Mouse (Mus musculus) erythroid progenitor cell, adult 5-6 weeks (primary cell): Measurements from ENCODE around the gene 3110082J24Rik. TPM values are rescaled to one million over a fixed set of nuclear protein-coding genes. Genes with fewer than 3 reads are reported as not detected.

ENCODE experiments used
- ATAC-seq: replicated peaks from 2 replicates; pipeline ENCODE4 v1.8.0; 2016; ENCODE audit warnings: moderate number of reproducible peaks, mild to moderate bottlenecking, moderate TSS enrichment, inconsistent platforms; ENCODE audit not compliant: poor library complexity, low FRiP score, severe bottlenecking
- total RNA-seq, 2 experiments: library from RNA; stranded (forward) in 1 of 2; stranded (reverse) in 1 of 2; fragments of 150-400 nt in 1 of 2; fragments of 186-747, 209-891 nt in 1 of 2; gene quantifications; 2 replicates each; pipeline versions ENCODE4 v1.2.3 to v1.2.4; 2015 to 2017; ENCODE audit warnings: low replicate concordance in 2 of 2

Gene 3110082J24Rik
- total RNA-seq (2015; ENCODE audit: low replicate concordance) (not detected in 2 replicates), total RNA-seq (2017; ENCODE audit: low replicate concordance) (not detected in 2 replicates)

- no peak for ATAC-seq
Observed at GRCm38 (mm10) chr5:30105668-30106300, at the start of gene 3110082J24Rik. Gene 3110082J24Rik (minus strand): TSS chr5:30106086.

DNA sequence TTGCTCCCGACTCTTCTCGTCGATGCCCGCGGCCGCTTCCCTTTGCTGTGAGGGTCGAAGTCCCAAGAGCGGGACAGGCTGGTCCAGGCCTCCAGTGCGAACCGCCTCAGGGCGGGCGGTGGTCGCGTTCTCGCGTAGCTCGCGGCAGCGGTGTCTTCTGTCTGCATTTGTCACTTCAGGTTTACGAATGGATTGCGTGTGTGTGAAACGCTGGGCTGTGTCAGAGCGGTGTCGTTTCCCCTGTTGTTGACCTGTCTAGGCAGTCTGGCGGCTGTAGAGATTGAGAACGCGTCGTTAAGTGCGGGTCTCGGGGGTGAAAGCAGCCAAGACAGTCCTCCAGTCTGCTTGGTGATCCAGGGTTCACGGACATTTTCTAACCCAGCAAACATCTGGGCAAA, 49.5 kb upstream of the 3110082J24Rik start:
- peak; percentile 33 for ATAC-seq

DNA sequence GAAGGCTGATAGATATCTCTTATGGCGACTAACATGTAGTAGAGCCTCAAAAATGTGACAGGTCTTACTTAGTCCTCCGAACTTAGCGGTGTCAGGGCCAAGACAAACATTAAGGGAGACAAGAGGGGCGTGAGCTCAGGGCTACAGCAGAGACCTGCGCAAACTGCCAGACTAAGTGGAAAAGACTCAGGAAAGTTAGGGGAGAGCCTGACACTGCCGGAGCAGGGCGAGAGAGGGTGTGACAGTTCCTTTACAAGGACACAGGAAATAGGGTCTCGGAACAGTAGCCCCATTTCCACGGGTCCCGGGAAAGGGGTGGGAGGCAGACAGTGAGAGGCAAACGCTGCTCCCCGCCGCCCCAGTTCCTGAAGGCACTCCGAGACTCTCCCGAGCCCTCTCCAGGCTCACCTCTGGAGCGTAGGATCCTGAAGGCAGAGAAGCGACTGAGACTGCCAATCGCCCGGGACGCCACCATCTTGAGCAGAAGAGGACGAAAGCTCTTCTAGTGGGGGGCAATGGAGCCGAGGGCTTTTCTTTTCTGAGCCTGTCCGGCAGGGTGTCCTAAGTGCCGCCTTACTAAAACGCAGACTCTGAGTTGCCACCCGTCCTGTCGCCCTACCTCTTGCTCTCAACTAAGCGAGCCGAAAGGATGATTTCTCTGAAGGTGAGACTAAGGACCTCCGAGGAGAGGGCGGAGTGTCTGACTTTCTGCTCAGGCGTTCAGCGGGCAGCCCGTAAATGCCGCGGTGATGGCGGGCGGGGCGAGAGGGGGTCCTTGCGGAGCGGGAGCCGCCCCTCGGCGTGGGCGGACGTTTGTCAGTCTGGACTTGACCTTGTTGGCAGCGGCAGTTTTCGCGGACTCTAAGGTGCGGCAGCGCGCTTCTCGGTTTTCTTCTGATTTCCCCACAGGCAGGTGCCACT, 48.8 kb upstream of the 3110082J24Rik start, which contains the start of the genes Hadha and Hadhb:
Gene Hadha, minus strand, starts transcription at position 689 of the 921 bp plus-strand sequence.
Gene Hadhb, plus strand, starts transcription at position 775 of the 921 bp plus-strand sequence.
- peak; percentile 91 for ATAC-seq

DNA sequence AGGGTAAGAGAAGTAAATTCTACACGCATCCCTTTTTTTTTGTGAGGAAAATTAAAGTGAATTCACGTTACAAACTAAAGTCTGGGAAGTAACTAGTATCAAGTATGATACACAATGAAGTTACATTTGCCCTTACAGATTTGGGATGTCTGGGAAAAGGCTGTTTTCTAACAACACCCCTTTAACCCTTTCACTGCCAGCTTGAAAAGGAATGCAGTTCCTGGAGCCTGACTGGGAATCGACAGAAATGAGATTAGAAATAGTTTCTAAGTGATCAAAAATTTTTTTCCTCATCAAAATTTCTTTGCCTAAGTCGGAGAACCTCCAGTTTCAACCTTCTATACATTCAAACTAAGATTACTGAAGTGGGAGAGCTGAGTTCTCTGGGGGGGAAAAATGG, 48.1 kb upstream of the 3110082J24Rik start:
- no peak for ATAC-seq

DNA sequence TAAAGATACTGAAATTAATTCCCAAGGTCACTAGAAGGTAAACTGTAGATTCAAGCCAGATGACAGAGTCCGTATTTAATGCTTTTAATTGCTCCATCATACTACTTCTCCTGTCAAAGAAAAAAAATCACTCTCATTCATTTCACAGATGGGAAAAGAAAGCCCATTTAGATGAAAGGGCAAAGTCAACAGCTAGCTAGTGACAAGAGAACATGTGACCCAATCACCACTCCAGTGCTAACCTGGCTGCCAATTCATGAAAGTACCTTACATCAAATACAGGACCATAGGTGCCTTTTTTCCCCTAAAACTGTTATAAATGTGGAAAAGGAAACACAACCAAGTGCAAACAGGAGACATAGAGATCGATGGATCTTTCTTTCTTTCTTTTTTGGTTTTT, 47.3 kb upstream of the 3110082J24Rik start:
- ATAC-seq = no peak

DNA sequence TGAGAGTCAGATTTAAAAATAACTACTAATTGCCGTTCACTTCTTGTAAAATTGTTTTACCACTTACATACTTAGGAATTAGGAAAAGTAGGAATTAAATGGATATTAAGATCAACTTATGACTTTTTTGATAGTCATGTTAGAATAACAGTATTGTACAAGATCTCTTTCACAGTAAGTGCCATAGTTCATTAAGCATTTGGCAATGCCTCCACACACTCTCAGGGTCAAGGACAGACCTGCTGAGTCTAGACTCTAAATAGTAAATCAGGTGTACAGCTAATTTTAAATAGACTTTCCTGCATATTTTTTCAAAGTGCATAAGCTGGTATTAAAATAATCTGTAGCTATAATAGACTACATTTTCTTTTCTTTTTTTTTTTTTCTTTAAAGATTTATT, 46.5 kb upstream of the 3110082J24Rik start:
- no peak for ATAC-seq

DNA sequence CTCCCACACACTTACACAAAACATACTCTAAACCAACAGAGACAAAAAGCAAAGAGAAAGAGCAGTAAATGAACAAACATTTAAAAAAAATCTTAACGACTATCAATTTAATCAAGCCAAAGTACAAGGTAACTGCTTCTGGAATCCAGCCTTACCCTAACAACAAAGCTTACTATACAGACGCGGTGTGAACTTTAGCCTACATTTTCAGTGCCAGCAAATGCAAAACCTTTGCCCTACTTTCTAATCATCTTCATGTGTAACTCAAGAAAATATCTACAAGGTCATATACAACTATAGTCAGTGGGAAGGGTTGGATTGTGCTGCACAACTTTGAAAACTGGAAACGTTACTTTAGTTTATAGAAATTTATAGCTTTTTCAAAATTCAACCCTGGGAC, 46.1 kb upstream of the 3110082J24Rik start:
- no peak for ATAC-seq

DNA sequence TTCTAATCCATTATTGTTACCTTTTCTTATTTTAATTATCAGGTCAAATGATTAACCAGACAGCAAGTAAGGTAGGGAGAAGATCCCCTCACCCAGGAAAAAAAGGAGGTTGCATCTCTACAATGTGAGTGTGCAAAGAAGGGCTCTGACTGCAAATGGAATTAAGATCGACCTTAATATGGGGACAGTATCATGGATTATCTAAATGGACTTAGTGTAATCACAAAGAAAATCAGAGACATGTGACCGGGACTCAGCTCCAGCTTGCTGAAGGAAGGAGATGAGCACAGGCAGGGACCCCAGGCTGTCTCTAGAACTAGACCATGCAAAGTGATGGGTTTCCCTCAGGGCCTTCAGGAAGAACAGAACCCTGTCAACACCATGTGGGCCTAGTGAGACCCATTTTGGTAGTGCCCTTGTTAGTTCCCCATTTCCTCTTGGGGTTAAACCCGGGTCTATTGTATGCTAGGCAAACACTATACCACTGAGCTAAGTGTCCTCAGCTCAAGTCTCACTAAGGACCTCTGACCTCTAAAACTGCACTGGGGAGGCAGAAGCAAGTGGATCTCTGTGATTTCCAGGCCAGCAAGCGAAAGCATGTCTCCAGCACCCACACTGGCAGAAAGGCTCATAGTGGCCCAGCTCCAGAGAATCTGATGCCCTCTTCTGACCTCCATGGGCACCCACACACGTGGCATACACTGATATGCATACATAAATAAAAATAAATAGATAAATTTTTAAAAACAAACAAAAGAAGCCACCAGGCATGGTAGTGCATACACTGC, 42.4 kb upstream of the 3110082J24Rik start:
- ATAC-seq = no peak

GRCm38 (mm10) chr5:30146526-30146925, 40.6 kb upstream of the 3110082J24Rik start:
- no peak for ATAC-seq

GRCm38 (mm10) chr5:30138193-30138592, 32.3 kb upstream of the 3110082J24Rik start:
- no peak for ATAC-seq

GRCm38 (mm10) chr5:30137271-30137670, 31.4 kb upstream of the 3110082J24Rik start:
- no peak for ATAC-seq

- no peak for ATAC-seq
Observed at GRCm38 (mm10) chr5:30135711-30136231, 29.9 kb upstream of the 3110082J24Rik start.

DNA sequence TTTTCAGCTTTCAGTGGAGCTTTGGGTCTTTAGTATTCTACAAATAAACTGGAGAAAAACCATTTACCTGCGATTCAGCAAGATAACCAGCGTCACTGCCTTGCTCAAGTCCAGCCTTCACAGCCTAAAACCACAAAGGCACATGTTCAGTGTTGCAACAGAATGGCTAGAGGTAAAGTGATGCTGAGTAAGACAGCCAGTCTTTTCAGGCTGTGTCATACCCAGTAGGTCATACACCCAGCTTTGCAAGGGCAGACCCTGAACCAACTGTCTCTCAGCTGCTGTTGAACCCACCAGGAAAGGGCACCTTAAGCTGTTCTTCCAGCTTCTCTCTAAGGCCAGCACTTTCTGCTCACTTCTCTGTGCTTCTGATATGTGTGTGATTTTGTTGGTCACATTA, 26.3 kb upstream of the 3110082J24Rik start:
- ATAC-seq = no peak

DNA sequence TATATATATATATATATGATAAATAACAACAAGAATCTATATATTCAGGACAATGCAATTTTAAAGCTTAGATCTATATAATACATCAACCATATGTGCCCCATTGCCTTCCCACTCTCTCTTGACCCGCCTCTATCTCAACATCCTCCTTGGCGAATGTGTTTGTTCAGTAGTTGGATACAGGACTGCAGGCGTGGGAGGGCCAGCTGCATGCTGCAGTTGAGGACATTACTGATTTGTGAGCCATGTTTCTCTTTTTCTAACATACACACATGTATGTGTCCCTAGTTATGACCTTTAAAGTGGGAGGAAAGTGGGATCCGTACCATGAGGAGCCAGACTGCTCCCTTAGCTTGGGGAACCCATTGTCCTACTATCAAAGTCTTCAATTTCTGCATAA, 25.4 kb upstream of the 3110082J24Rik start:
- ATAC-seq = no peak

- ATAC-seq = no peak
Observed at GRCm38 (mm10) chr5:30128680-30129079, 22.8 kb upstream of the 3110082J24Rik start.

GRCm38 (mm10) chr5:30127921-30128597, 22.2 kb upstream of the 3110082J24Rik start:
- no peak for ATAC-seq

DNA sequence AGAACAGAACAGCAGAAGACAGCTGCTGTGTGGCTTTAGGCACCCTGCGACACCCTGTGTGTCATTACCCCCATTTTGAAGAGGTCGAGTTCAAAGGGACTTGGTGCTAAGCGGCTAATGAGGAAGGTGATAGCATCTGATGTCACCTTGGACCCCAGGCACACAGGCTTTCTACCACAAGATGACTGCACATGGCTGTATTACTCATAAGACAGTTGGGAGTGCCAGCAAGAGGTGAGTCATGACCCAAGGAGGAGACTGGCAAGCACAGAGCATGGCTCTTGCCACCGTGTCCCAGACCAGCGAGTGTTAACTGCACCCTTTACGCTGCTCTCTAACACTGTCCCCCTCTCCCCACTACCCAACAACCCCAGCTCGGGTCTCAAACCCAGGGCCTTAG, 20.9 kb upstream of the 3110082J24Rik start:
- no peak for ATAC-seq

DNA sequence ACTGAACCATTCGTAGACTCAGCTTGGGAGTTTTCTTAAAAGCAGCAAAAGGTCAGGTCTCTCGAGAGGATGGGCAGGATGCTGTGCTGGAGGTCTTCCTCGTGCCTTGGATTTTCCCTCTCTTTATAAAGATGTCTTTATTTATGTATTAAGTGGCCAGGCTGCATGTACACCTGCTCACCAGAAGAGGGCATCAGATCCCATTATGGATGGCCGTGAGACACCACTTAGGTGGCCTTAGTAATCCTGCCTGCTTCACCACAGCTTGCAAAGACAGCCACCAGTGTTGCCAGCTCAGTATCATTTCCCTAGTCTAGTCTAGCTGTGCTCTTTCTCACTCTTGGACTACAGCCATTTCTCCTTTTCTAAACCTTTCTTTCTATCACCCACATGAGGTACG, 19.7 kb upstream of the 3110082J24Rik start:
- no peak for ATAC-seq

GRCm38 (mm10) chr5:30122481-30122880, 16.6 kb upstream of the 3110082J24Rik start:
- no peak for ATAC-seq
